Mouse (Mus musculus) G1E (cell line): ENCODE results near the gene Kcnip3. TPM values are rescaled to one million over a fixed set of nuclear protein-coding genes. Genes with fewer than 3 reads are reported as not detected.
A peak's percentile ranks its signal among the peaks of the same experiment; 100 is the strongest.

Experiments used
- ATAC-seq: 2 replicates; pipeline ENCODE4 v1.8.0; 2016; ENCODE audit warnings: mild to moderate bottlenecking; ENCODE audit not compliant: insufficient number of reproducible peaks, poor library complexity, low FRiP score, severe bottlenecking; ENCODE audit errors: extremely low read depth
- DNase-seq: peaks from one replicate; pipeline ENCODE4 v3.0.0; 2012; ENCODE audit warnings: low spot score
- H3K27me3 ChIP-seq: 2 replicates; pipeline ENCODE4 v1.6.1; 2012; ENCODE audit warnings: mild to moderate bottlenecking, low read length, inconsistent platforms; ENCODE audit not compliant: insufficient read depth
- H3K36me3 ChIP-seq: replicated peaks from 2 replicates; pipeline ENCODE3; 2012; ENCODE audit warnings: mild to moderate bottlenecking, inconsistent platforms
- H3K4me1 ChIP-seq: 2 replicates; pipeline ENCODE4 v1.6.1; 2012; ENCODE audit warnings: low read depth, low read length, inconsistent platforms, mixed read lengths; ENCODE audit not compliant: insufficient read depth
- H3K4me3 ChIP-seq: 2 replicates; pipeline ENCODE4 v1.5.1; 2012; ENCODE audit warnings: low read depth, mild to moderate bottlenecking, inconsistent platforms, low read length, moderate library complexity, mixed read lengths
- H3K9me3 ChIP-seq: replicated peaks from 2 replicates; pipeline ENCODE4 v1.6.1; 2012; ENCODE audit warnings: inconsistent platforms
- CTCF ChIP-seq: IDR thresholded peaks from 2 replicates; pipeline ENCODE4 v1.5.1; 2012; ENCODE audit warnings: low read depth, low read length, inconsistent platforms, mixed read lengths
- GATA1 ChIP-seq: IDR thresholded peaks from 2 replicates; pipeline ENCODE4 v1.6.1; 2012; ENCODE audit warnings: borderline replicate concordance, low read length, inconsistent platforms, mixed read lengths
- GATA2 ChIP-seq: IDR thresholded peaks from 2 replicates; pipeline ENCODE4 v1.6.1; 2012; ENCODE audit warnings: low read depth, low read length, inconsistent platforms, borderline replicate concordance
- POLR2AphosphoS5 ChIP-seq: IDR thresholded peaks from 2 replicates; pipeline ENCODE4 v1.6.1; 2012; ENCODE audit warnings: low read depth, low read length, inconsistent platforms; ENCODE audit not compliant: insufficient replicate concordance
- TAL1 ChIP-seq: conservative IDR thresholded peaks from 2 replicates; pipeline ENCODE4 v1.6.1; 2012; ENCODE audit warnings: low read depth, low read length, inconsistent platforms, mixed read lengths
- polyA plus RNA-seq: library from polyadenylated mRNA; stranded (reverse); fragments of >175 nt; gene quantifications from 2 replicates; pipeline ENCODE4 v1.2.3, GENCODE M21; 2012
- total RNA-seq, 2 experiments: library from RNA; stranded (forward) in 1 of 2; stranded (reverse) in 1 of 2; fragments of 200-1000 nt in 1 of 2; fragments of >200 nt in 1 of 2; fragmentation: Nextera tagmentation in 1 of 2; gene quantifications; 2 replicates each; pipeline ENCODE4 v1.2.3; 2014 to 2017

Gene Kcnip3
- total and polyA plus RNA-seq, 3 experiments, result 0.02 to 0.05 TPM; not detected in 1

DNA sequence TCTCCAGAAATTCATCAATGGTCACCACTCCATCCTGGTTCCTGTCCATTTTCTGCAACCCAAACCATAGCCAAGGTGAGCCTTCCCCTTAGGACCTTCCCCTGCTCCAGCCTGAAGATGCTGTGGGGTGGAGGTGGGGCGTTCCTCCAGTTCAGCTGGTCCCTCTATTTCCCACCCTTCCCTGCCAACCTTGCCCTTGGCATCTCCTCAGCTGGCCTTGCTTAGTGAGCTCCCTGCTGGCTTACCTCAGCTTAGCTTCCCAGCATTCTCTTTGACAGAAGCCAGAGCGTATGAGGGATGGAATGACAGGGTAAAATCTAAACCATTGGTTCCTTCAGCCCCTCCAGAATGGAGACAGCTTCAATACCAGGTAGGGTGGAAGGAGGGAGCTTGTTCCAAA is 62.6 kb downstream of the Kcnip3 start:
- ATAC-seq (no peak), DNase-seq (no peak)
- no peaks in the 10 kb centered on the region for H3K36me3 ChIP-seq
- H3K9me3 ChIP-seq, result no peaks in the 10 kb centered on the region
- peaks cover 16% of the 10 kb centered on the region for H3K27me3 ChIP-seq
- H3K4me1 ChIP-seq, result no peaks in the 10 kb centered on the region; the same call in 1 of the 2 replicates
- TF ChIP-seq CTCF (no peak), POLR2AphosphoS5 (no peak), TAL1 (no peak), GATA1 (no peak), GATA2 (no peak)
- no peak overlapping the region for H3K4me3 ChIP-seq

- H3K27me3 ChIP-seq, result peaks cover 36% of the 10 kb centered on the region
- DNase-seq, result peak; percentile 57
Measured at GRCm38 (mm10) chr2:127453764-127454163, 68.1 kb downstream of the Kcnip3 start.

DNA sequence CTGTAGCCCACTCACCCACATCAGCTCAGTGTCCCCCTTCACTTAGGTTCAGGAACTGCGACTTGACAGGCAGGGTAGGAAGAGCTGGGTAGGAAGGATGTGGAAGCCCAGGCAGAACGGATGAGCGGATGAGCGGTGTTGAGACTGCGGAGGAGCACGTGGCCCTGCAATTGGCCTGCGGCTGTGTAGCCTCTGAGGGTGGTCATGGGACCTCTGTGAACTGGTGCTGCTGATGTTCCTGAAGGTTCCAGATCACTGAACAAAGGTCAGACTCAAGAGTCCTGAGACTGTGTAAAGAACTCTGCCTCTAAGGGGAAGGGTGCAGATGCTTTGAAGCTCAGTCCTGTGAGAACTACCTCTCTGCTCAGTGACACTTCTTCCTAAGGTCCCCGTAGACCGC is 68.8 kb downstream of the Kcnip3 start:
- Histone ChIP-seq H3K27me3 (peaks cover 36% of the 10 kb centered on the region), H3K36me3 (no peaks in the 10 kb centered on the region), H3K9me3 (no peaks in the 10 kb centered on the region), H3K4me1 (0 out of 2 replicates have a peak, but pooled peaks cover 2% of the 10 kb centered on the region), H3K4me3 (no peak overlapping the region)
- DNase-seq (no peak), ATAC-seq (no peak)
- no peak for TF ChIP-seq TAL1
- no peak for TF ChIP-seq POLR2AphosphoS5
- TF ChIP-seq GATA2, result no peak

More at GRCm38 (mm10) chr2:127453764-127454163, 68.1 kb downstream of the Kcnip3 start:
- peak; percentile 76 for TF ChIP-seq CTCF
- no peak for TF ChIP-seq GATA2
- Histone ChIP-seq H3K4me1 (0 out of 2 replicates have a peak, but pooled peaks cover 2% of the 10 kb centered on the region), H3K4me3 (no peak overlapping the region), H3K9me3 (no peaks in the 10 kb centered on the region), H3K36me3 (no peaks in the 10 kb centered on the region)
- no peak for ATAC-seq

DNA sequence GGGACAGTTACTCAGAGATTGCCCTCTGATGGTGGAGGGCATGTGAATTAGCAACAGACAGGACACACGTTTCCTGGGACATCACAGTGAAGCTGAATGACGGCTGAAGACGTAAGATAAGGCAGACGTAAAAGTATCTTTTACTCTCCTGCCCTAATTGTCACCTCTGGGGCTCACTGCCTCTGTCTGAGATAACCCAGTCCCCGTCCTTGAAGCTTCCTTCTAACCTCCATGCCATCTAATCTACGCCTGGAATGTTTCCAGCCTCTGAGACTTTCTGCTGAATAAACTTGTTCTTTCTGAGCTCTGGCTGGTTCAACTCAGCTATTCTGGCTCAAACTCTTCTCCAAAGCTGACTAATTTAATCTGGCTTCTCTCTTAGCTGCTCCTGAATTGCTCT is 70.1 kb downstream of the Kcnip3 start:
- TF ChIP-seq TAL1, result no peak
- TF ChIP-seq GATA1, result no peak
- TF ChIP-seq POLR2AphosphoS5, result no peak
- no peak for TF ChIP-seq GATA2
- no peak for TF ChIP-seq CTCF
- Histone ChIP-seq H3K4me1 (peaks cover 5% of the 10 kb centered on the region; the same call in 1 of the 2 replicates), H3K9me3 (no peaks in the 10 kb centered on the region), H3K36me3 (no peaks in the 10 kb centered on the region), H3K27me3 (peaks cover 32% of the 10 kb centered on the region), H3K4me3 (no peak overlapping the region)
- ATAC-seq, result no peak
- DNase-seq, result no peak

DNA sequence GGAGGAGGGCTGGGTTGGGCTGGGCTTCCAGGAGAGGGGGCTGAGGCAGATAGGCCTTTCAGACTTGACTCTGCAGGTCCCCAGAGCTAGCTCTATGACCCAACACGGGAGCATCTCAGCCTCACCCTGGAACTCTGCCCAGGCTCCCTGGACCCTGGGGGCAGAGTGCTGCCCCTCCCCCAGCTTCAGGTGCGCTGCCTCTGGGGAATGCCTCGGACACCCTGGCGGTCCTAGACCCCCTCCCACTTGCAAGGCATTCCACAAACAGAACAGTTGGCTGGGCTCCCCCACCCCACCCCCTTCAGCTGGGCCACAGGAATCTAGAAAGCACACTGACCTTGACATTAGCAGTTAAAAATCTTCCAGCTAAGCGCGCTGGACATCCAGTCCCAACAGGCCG is 72.2 kb downstream of the Kcnip3 start:
- H3K4me3 ChIP-seq, result no peak overlapping the region
- peaks cover 11% of the 10 kb centered on the region for H3K4me1 ChIP-seq
- no peaks in the 10 kb centered on the region for H3K36me3 ChIP-seq
- DNase-seq (no peak), ATAC-seq (no peak)
- H3K9me3 ChIP-seq, result no peaks in the 10 kb centered on the region
- TF ChIP-seq POLR2AphosphoS5, result no peak
- no peak for TF ChIP-seq TAL1
- no peak for TF ChIP-seq GATA1
- TF ChIP-seq GATA2, result no peak
- TF ChIP-seq CTCF, result no peak
- H3K27me3 ChIP-seq, result peaks cover 23% of the 10 kb centered on the region

GRCm38 (mm10) chr2:127446847-127447246 is 75.0 kb downstream of the Kcnip3 start:
- H3K27me3 ChIP-seq, result peaks cover 15% of the 10 kb centered on the region
- peaks cover 31% of the 10 kb centered on the region for H3K4me1 ChIP-seq
- H3K36me3 ChIP-seq, result peaks cover 11% of the 10 kb centered on the region
- no peak for TF ChIP-seq POLR2AphosphoS5
- TF ChIP-seq GATA2, result no peak
- no peak for TF ChIP-seq CTCF
- no peak for TF ChIP-seq GATA1
- no peak for TF ChIP-seq TAL1
- no peak for ATAC-seq
- H3K9me3 ChIP-seq, result no peaks in the 10 kb centered on the region
- no peak for DNase-seq
- no peak overlapping the region for H3K4me3 ChIP-seq
